Mouse (Mus musculus): Measurements from ENCODE around the gene Ghrl. TPM values are rescaled to one million over a fixed set of nuclear protein-coding genes. Genes with fewer than 3 reads are reported as not detected.
"Not testable (repeated sequence)": the region's sequence is repeated elsewhere in the genome, so short reads cannot be mapped to it uniquely, and the experiment has no call there.

The Ghrl gene
- polyA plus RNA-seq, 1 experiment = not detected

- Histone ChIP-seq H3K27ac (ENCODE audit: insufficient read depth, low read length) (no peak overlapping the region), H3K36me3 (ENCODE audit: control insufficient read depth, insufficient read depth, low read length) (peaks cover 47% of the 10 kb centered on the region), H3K27me3 (ENCODE audit: control insufficient read depth, insufficient read depth, low read length) (no peaks in the 10 kb centered on the region), H3K4me3 (ENCODE audit: extremely low read depth, insufficient read depth, insufficient read length) (no peak overlapping the region), H3K4me1 (ENCODE audit: control insufficient read depth, insufficient read depth, insufficient read length) (no peaks in the 10 kb centered on the region)
- WGBS = 91% methylated on average over 7 of the region's 7 CpGs
- no peak for DNase-seq (ENCODE audit: low read depth in 1 of 2, low spot score in 2 of 2)
- TF ChIP-seq CTCF (IDR thresholded peaks at IDR 0.05; ENCODE audit: extremely low read depth, insufficient read depth, insufficient read length, insufficient replicate concordance) (no peak), POLR2A (IDR thresholded peaks at IDR 0.05; ENCODE audit: low read depth, low read length) (no peak)
These were observed 8.5 kb upstream of the Ghrl start for GRCm38 (mm10) chr6:113728181-113728580.

GRCm38 (mm10) chr6:113721061-113721460 lies 1.4 kb upstream of the Ghrl start:
- TF ChIP-seq CTCF (IDR thresholded peaks at IDR 0.05; ENCODE audit: extremely low read depth, insufficient read depth, insufficient read length, insufficient replicate concordance) = no peak

GRCm38 (mm10) chr6:113717541-113717940 lies 2.1 kb downstream of the Ghrl start:
- WGBS = 87% methylated on average over 3 of the region's 3 CpGs
- Histone ChIP-seq H3K4me1 (ENCODE audit: control insufficient read depth, insufficient read depth, insufficient read length) (peaks cover 10% of the 10 kb centered on the region; the same call in 1 of the 2 replicates), H3K27me3 (ENCODE audit: control insufficient read depth, insufficient read depth, low read length) (no peaks in the 10 kb centered on the region), H3K27ac (ENCODE audit: insufficient read depth, low read length) (no peak overlapping the region), H3K4me3 (ENCODE audit: extremely low read depth, insufficient read depth, insufficient read length) (no peak overlapping the region), H3K36me3 (ENCODE audit: control insufficient read depth, insufficient read depth, low read length) (peaks cover 34% of the 10 kb centered on the region)
- DNase-seq (ENCODE audit: low read depth in 1 of 2, low spot score in 2 of 2) = no peak
- TF ChIP-seq POLR2A (IDR thresholded peaks at IDR 0.05; ENCODE audit: low read depth, low read length) = no peak
- TF ChIP-seq CTCF (IDR thresholded peaks at IDR 0.05; ENCODE audit: extremely low read depth, insufficient read depth, insufficient read length, insufficient replicate concordance) = no peak

More at GRCm38 (mm10) chr6:113721061-113721460, 1.4 kb upstream of the Ghrl start:
- H3K27ac ChIP-seq (ENCODE audit: insufficient read depth, low read length) = no peak overlapping the region
- 93% methylated on average over 4 of the region's 4 CpGs for WGBS
- H3K27me3 ChIP-seq (ENCODE audit: control insufficient read depth, insufficient read depth, low read length) = no peaks in the 10 kb centered on the region
- no peak for DNase-seq (ENCODE audit: low read depth in 1 of 2, low spot score in 2 of 2)
- H3K36me3 ChIP-seq (ENCODE audit: control insufficient read depth, insufficient read depth, low read length) = peaks cover 34% of the 10 kb centered on the region
- no peak overlapping the region for H3K4me3 ChIP-seq (ENCODE audit: extremely low read depth, insufficient read depth, insufficient read length)
- H3K4me1 ChIP-seq (ENCODE audit: control insufficient read depth, insufficient read depth, insufficient read length) = no peaks in the 10 kb centered on the region

- no peak for DNase-seq (ENCODE audit: low read depth in 1 of 2, low spot score in 2 of 2)
- Histone ChIP-seq H3K36me3 (ENCODE audit: control insufficient read depth, insufficient read depth, low read length) (peaks cover 52% of the 10 kb centered on the region), H3K27me3 (ENCODE audit: control insufficient read depth, insufficient read depth, low read length) (no peaks in the 10 kb centered on the region), H3K27ac (ENCODE audit: insufficient read depth, low read length) (peak overlapping the region; percentile 56; the same call in 1 of the 2 replicates), H3K4me3 (ENCODE audit: extremely low read depth, insufficient read depth, insufficient read length) (no peak overlapping the region), H3K4me1 (ENCODE audit: control insufficient read depth, insufficient read depth, insufficient read length) (peaks cover 10% of the 10 kb centered on the region; the same call in 1 of the 2 replicates)
- no peak for TF ChIP-seq CTCF (IDR thresholded peaks at IDR 0.05; ENCODE audit: extremely low read depth, insufficient read depth, insufficient read length, insufficient replicate concordance)
- TF ChIP-seq POLR2A (IDR thresholded peaks at IDR 0.05; ENCODE audit: low read depth, low read length) = no peak
- WGBS = 57% methylated on average over 1 of the region's 1 CpGs
These were observed 4.9 kb downstream of the Ghrl start for GRCm38 (mm10) chr6:113714797-113715196.

GRCm38 (mm10) chr6:113714276-113714675 lies 5.4 kb downstream of the Ghrl start:
- 47% methylated on average over 2 of the region's 2 CpGs for WGBS
- H3K36me3 ChIP-seq (ENCODE audit: control insufficient read depth, insufficient read depth, low read length) = peaks cover 56% of the 10 kb centered on the region

GRCm38 (mm10) chr6:113713389-113713788 lies 6.3 kb downstream of the Ghrl start:
- WGBS = 75% methylated on average over 5 of the region's 5 CpGs
- peaks cover 56% of the 10 kb centered on the region for H3K36me3 ChIP-seq (ENCODE audit: control insufficient read depth, insufficient read depth, low read length)
- H3K27ac ChIP-seq (ENCODE audit: insufficient read depth, low read length); H3K4me3 ChIP-seq (ENCODE audit: extremely low read depth, insufficient read depth, insufficient read length); DNase-seq (ENCODE audit: low read depth in 1 of 2, low spot score in 2 of 2); H3K27me3 ChIP-seq (ENCODE audit: control insufficient read depth, insufficient read depth, low read length): not testable (repeated sequence)
- peaks cover 10% of the 10 kb centered on the region; the same call in 1 of the 2 replicates for H3K4me1 ChIP-seq (ENCODE audit: control insufficient read depth, insufficient read depth, insufficient read length)

More at GRCm38 (mm10) chr6:113714276-113714675, 5.4 kb downstream of the Ghrl start:
- H3K27me3 ChIP-seq (ENCODE audit: control insufficient read depth, insufficient read depth, low read length) = no peaks in the 10 kb centered on the region
- peak overlapping the region; percentile 56 for H3K27ac ChIP-seq (ENCODE audit: insufficient read depth, low read length)
- H3K4me1 ChIP-seq (ENCODE audit: control insufficient read depth, insufficient read depth, insufficient read length) = peaks cover 10% of the 10 kb centered on the region; the same call in 1 of the 2 replicates
- DNase-seq (ENCODE audit: low read depth in 1 of 2, low spot score in 2 of 2) = no peak
- TF ChIP-seq CTCF (IDR thresholded peaks at IDR 0.05; ENCODE audit: extremely low read depth, insufficient read depth, insufficient read length, insufficient replicate concordance) (no peak), POLR2A (IDR thresholded peaks at IDR 0.05; ENCODE audit: low read depth, low read length) (no peak)
- H3K4me3 ChIP-seq (ENCODE audit: extremely low read depth, insufficient read depth, insufficient read length) = no peak overlapping the region

GRCm38 (mm10) chr6:113712718-113713117 lies 7.0 kb downstream of the Ghrl start:
- no peak for DNase-seq (ENCODE audit: low read depth in 1 of 2, low spot score in 2 of 2)
- Histone ChIP-seq H3K36me3 (ENCODE audit: control insufficient read depth, insufficient read depth, low read length) (peaks cover 58% of the 10 kb centered on the region), H3K27ac (ENCODE audit: insufficient read depth, low read length) (no peak overlapping the region), H3K27me3 (ENCODE audit: control insufficient read depth, insufficient read depth, low read length) (no peaks in the 10 kb centered on the region), H3K4me3 (ENCODE audit: extremely low read depth, insufficient read depth, insufficient read length) (no peak overlapping the region), H3K4me1 (ENCODE audit: control insufficient read depth, insufficient read depth, insufficient read length) (peaks cover 10% of the 10 kb centered on the region; the same call in 1 of the 2 replicates)
- 93% methylated on average over 3 of the region's 3 CpGs for WGBS
- TF ChIP-seq POLR2A (IDR thresholded peaks at IDR 0.05; ENCODE audit: low read depth, low read length) (no peak), CTCF (IDR thresholded peaks at IDR 0.05; ENCODE audit: extremely low read depth, insufficient read depth, insufficient read length, insufficient replicate concordance) (no peak)
